Mouse (Mus musculus) heart, embryonic 12.5 days (tissue): ENCODE results near the gene Gpnmb. TPM values are rescaled to one million over a fixed set of nuclear protein-coding genes. Genes with fewer than 3 reads are reported as not detected.
A peak's percentile ranks its signal among the peaks of the same experiment; 100 is the strongest.

ENCODE experiments used
- ATAC-seq: fragments of 200-750 bp; cut with Nextera tagmentation; 2 replicates; pipeline ENCODE4 v1.8.0; 2017; ENCODE audit warnings: moderate TSS enrichment, moderate library complexity; ENCODE audit not compliant: insufficient number of reproducible peaks, low FRiP score
- H3K27ac ChIP-seq: fragments of 300-500 bp; sonication (generic); 2 replicates; pipeline ENCODE4 v1.5.1; 2016; ENCODE audit warnings: mild to moderate bottlenecking, moderate library complexity; ENCODE audit not compliant: poor library complexity, severe bottlenecking
- H3K27me3 ChIP-seq: fragments of 300-500 bp; sonication (generic); replicated peaks from 2 replicates; pipeline ENCODE4 v1.6.1; 2016; ENCODE audit warnings: mild to moderate bottlenecking, moderate library complexity
- H3K36me3 ChIP-seq: fragments of 300-500 bp; sonication (generic); 2 replicates; pipeline ENCODE4 v1.6.1; 2016; ENCODE audit warnings: mild to moderate bottlenecking, moderate library complexity
- H3K4me1 ChIP-seq: fragments of 300-500 bp; sonication (generic); replicated peaks from 2 replicates; pipeline ENCODE4 v1.6.1; 2016; ENCODE audit warnings: mild to moderate bottlenecking
- H3K4me2 ChIP-seq: fragments of 300-500 bp; sonication (generic); 2 replicates; pipeline ENCODE4 v1.6.1; 2016; ENCODE audit warnings: mild to moderate bottlenecking, moderate library complexity
- H3K4me3 ChIP-seq: fragments of 300-500 bp; sonication (generic); 2 replicates; pipeline ENCODE4 v1.5.1; 2016; ENCODE audit warnings: mild to moderate bottlenecking
- H3K9ac ChIP-seq: fragments of 300-500 bp; sonication (generic); 2 replicates; pipeline ENCODE4 v1.6.1; 2016; ENCODE audit warnings: mild to moderate bottlenecking, moderate library complexity
- H3K9me3 ChIP-seq: fragments of 300-500 bp; sonication (generic); replicated peaks from 2 replicates; pipeline ENCODE4 v1.6.1; 2016; ENCODE audit warnings: mild to moderate bottlenecking, moderate library complexity
- WGBS: fragments of 180-500 bp; shearing (Covaris S2); methylation state at CpG from one replicate; pipeline ENCODE4 v1.1.7; 2016; 5-methylcytosine and 5-hydroxymethylcytosine counted together
- polyA plus RNA-seq: library from polyadenylated mRNA; unstranded; fragments of >200 nt; fragmentation: Nextera tagmentation; extraction: Ambion mirVana; gene quantifications from 2 replicates; pipeline ENCODE4 v1.2.1, GENCODE M21; 2016

The Gpnmb gene
- polyA plus RNA-seq, 1 experiment from 2014 or later = 0.49 TPM

GRCm38 (mm10) chr6:49031230-49031629, 5.1 kb upstream of the Gpnmb start:
- H3K9me3 ChIP-seq = no peaks in the 10 kb centered on the region
- H3K4me1 ChIP-seq = no peaks in the 10 kb centered on the region
- H3K27me3 ChIP-seq = peaks cover 7% of the 10 kb centered on the region; the same call in 1 of the 2 replicates
- H3K27ac ChIP-seq = no peak overlapping the region
- no peak overlapping the region for H3K4me3 ChIP-seq
- H3K9ac ChIP-seq = no peak overlapping the region
- WGBS = 78% methylated on average over 4 of the region's 4 CpGs
- H3K4me2 ChIP-seq = no peak overlapping the region
- no peak for ATAC-seq
- no peaks in the 10 kb centered on the region for H3K36me3 ChIP-seq

GRCm38 (mm10) chr6:49032783-49033182, 3.6 kb upstream of the Gpnmb start:
- H3K36me3 ChIP-seq = no peaks in the 10 kb centered on the region
- WGBS = 75% methylated on average over 4 of the region's 4 CpGs
- no peak for ATAC-seq

DNA sequence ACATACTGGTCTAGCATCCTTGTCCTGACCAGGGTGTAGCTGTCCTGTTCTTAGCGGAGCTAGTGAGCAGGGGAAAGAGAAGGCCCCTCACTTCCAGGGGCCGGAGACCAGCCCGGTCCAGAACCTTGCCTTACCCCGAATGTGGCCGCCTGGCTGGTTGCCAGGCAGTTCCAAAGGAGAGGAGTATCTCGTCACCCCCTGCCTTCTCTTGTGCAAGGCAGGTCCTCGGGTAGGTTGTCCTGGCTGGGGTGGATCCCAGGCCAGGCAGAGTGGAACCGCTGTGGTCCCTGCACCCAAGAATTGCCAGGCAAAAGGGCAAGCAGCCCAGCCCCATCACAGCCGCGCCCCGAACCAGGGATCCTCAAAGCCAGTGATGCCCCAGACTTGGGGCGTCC, 919 bp downstream of the Gpnmb start:
- Histone ChIP-seq H3K36me3 (no peaks in the 10 kb centered on the region), H3K4me1 (peaks cover 10% of the 10 kb centered on the region), H3K9me3 (no peaks in the 10 kb centered on the region), H3K9ac (peak overlapping the region; percentile 13; the same call in 1 of the 2 replicates), H3K4me3 (no peak overlapping the region), H3K27ac (no peak overlapping the region), H3K27me3 (peaks cover 26% of the 10 kb centered on the region), H3K4me2 (peak overlapping the region; percentile 61)
- 46% methylated on average over 12 of the region's 12 CpGs for WGBS
- peak; percentile 42 for ATAC-seq

More at GRCm38 (mm10) chr6:49032783-49033182, 3.6 kb upstream of the Gpnmb start:
- Histone ChIP-seq H3K9me3 (no peaks in the 10 kb centered on the region), H3K27ac (no peak overlapping the region), H3K9ac (no peak overlapping the region), H3K27me3 (peaks cover 16% of the 10 kb centered on the region), H3K4me1 (peaks cover 10% of the 10 kb centered on the region), H3K4me3 (no peak overlapping the region), H3K4me2 (no peak overlapping the region)

DNA sequence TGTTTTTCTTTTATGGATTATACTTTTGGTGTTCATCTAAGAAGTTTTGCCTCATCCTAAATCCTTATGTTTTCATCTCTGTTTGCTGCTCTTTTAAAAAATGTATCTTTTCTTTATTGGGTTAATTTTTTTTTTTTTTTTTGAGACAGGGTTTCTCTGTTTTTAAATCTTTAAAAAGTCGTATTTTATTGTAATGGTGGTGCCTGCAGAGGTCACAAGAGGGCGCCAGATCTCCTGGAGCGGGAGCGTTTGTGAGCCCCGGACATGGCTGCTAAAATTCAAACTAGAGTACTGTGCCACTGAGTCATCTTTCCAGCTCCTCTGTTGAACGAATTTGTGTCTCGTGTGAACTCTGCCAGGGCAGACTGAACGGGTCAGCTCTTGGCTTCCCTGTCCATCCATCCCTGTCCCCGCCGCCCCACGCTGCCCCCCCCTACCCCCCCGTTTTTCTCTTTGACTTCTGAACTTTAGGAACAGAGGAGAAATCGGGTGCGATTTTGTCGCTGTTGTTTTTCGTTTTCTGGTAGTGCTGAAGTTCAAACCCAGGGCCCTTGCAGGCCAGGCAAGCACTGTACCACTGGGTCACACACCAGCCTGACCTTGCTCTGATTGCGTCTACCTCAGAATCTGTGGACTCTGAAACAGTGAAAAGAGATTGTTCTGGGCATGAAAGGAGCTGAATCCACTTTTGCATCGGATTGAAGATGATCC, 3.3 kb downstream of the Gpnmb start:
- Histone ChIP-seq H3K4me1 (peaks cover 10% of the 10 kb centered on the region), H3K36me3 (no peaks in the 10 kb centered on the region), H3K4me3 (peak overlapping the region; percentile 53), H3K9ac (peak overlapping the region; percentile 63), H3K27me3 (peaks cover 20% of the 10 kb centered on the region), H3K9me3 (no peaks in the 10 kb centered on the region), H3K4me2 (peak overlapping the region; percentile 74), H3K27ac (no peak overlapping the region)
- WGBS = 15% methylated on average over 18 of the region's 18 CpGs
- ATAC-seq = no peak

DNA sequence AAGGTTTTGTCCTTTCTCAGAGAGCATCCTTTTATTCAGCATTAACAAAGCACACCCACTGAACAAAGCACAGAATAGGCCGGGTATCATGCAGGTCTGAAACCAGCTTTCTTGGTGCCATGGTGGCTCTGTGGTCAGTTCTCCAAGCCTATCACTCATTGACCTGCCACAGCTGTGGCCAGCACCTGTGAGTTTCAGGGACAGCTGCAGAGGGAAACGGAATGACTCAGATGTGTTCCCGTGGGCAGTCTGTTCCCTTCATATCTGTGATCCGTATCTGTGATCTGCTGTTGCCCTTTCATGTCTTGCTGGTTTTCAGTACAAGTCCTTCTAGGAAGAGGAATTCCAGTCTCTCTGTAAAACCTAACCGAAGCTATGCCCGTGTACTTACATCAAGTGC, 10.2 kb downstream of the Gpnmb start:
- WGBS = 72% methylated on average over 6 of the region's 6 CpGs
- ATAC-seq = no peak
- no peaks in the 10 kb centered on the region for H3K9me3 ChIP-seq
- no peak overlapping the region for H3K4me2 ChIP-seq
- H3K4me3 ChIP-seq = no peak overlapping the region
- H3K27me3 ChIP-seq = 0 out of 2 replicates have a peak, but pooled peaks cover 4% of the 10 kb centered on the region
- no peak overlapping the region for H3K27ac ChIP-seq
- H3K9ac ChIP-seq = no peak overlapping the region
- no peaks in the 10 kb centered on the region for H3K36me3 ChIP-seq
- H3K4me1 ChIP-seq = no peaks in the 10 kb centered on the region

GRCm38 (mm10) chr6:49046976-49047375, 10.6 kb downstream of the Gpnmb start:
- H3K4me1 ChIP-seq = no peaks in the 10 kb centered on the region
- 0 out of 2 replicates have a peak, but pooled peaks cover 4% of the 10 kb centered on the region for H3K27me3 ChIP-seq
- 82% methylated on average over 8 of the region's 8 CpGs for WGBS
- H3K4me3 ChIP-seq = no peak overlapping the region
- no peaks in the 10 kb centered on the region for H3K36me3 ChIP-seq
- no peak for ATAC-seq
- H3K9me3 ChIP-seq = no peaks in the 10 kb centered on the region
- no peak overlapping the region for H3K27ac ChIP-seq
- no peak overlapping the region for H3K9ac ChIP-seq
- no peak overlapping the region for H3K4me2 ChIP-seq

GRCm38 (mm10) chr6:49047848-49048247, 11.5 kb downstream of the Gpnmb start:
- Histone ChIP-seq H3K4me3 (no peak overlapping the region), H3K9ac (no peak overlapping the region), H3K4me1 (no peaks in the 10 kb centered on the region), H3K9me3 (no peaks in the 10 kb centered on the region), H3K27ac (no peak overlapping the region), H3K4me2 (no peak overlapping the region), H3K36me3 (no peaks in the 10 kb centered on the region), H3K27me3 (0 out of 2 replicates have a peak, but pooled peaks cover 4% of the 10 kb centered on the region)
- WGBS = 63% methylated on average over 10 of the region's 10 CpGs
- no peak for ATAC-seq

DNA sequence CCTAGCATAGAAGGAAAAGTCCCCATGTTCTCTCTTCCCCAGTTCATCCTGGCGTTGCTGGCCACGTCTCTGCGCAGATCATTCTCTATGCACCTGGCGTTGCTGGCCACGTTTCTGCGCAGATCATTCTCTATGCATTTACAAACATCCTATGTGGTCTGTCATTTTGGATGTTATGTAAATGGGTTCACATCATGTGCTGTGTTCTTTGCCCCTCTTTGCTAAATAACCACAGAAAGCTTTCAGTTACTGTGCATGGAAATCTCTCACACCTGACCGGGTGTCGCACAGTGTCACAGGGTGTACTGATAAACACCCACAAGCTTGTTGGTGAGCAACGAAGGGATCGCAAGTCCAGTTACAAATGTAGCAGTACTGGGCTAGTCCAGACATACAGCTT, 12.0 kb downstream of the Gpnmb start:
- H3K9me3 ChIP-seq = no peaks in the 10 kb centered on the region
- 82% methylated on average over 10 of the region's 10 CpGs for WGBS
- no peak overlapping the region for H3K4me2 ChIP-seq
- no peaks in the 10 kb centered on the region for H3K36me3 ChIP-seq
- no peak overlapping the region for H3K27ac ChIP-seq
- no peak overlapping the region for H3K9ac ChIP-seq
- H3K4me3 ChIP-seq = no peak overlapping the region
- ATAC-seq = no peak
- no peaks in the 10 kb centered on the region for H3K4me1 ChIP-seq
- 0 out of 2 replicates have a peak, but pooled peaks cover 4% of the 10 kb centered on the region for H3K27me3 ChIP-seq

- Histone ChIP-seq H3K9ac (no peak overlapping the region), H3K4me3 (no peak overlapping the region), H3K27ac (no peak overlapping the region), H3K9me3 (peaks cover 4% of the 10 kb centered on the region), H3K36me3 (no peaks in the 10 kb centered on the region), H3K4me1 (no peaks in the 10 kb centered on the region), H3K27me3 (0 out of 2 replicates have a peak, but pooled peaks cover 4% of the 10 kb centered on the region), H3K4me2 (no peak overlapping the region)
- ATAC-seq = no peak
- whole genome bisulfite sequencing = 68% methylated on average over 11 of the region's 11 CpGs
Observed at GRCm38 (mm10) chr6:49050677-49051410, 14.5 kb downstream of the Gpnmb start.

- no peak overlapping the region for H3K4me3 ChIP-seq
- H3K4me1 ChIP-seq = no peaks in the 10 kb centered on the region
- H3K27ac ChIP-seq = no peak overlapping the region
- H3K27me3 ChIP-seq = 0 out of 2 replicates have a peak, but pooled peaks cover 4% of the 10 kb centered on the region
- H3K36me3 ChIP-seq = no peaks in the 10 kb centered on the region
- no peak overlapping the region for H3K9ac ChIP-seq
- whole genome bisulfite sequencing = 55% methylated on average over 5 of the region's 5 CpGs
- no peak for ATAC-seq
- no peak overlapping the region for H3K4me2 ChIP-seq
- H3K9me3 ChIP-seq = peaks cover 4% of the 10 kb centered on the region
Observed at GRCm38 (mm10) chr6:49052191-49052590, 15.8 kb downstream of the Gpnmb start.

GRCm38 (mm10) chr6:49055256-49055733, 18.9 kb downstream of the Gpnmb start:
- peaks cover 4% of the 10 kb centered on the region for H3K9me3 ChIP-seq
- no peaks in the 10 kb centered on the region for H3K4me1 ChIP-seq
- H3K4me3 ChIP-seq = no peak overlapping the region
- no peak overlapping the region for H3K9ac ChIP-seq
- H3K4me2 ChIP-seq = no peak overlapping the region
- ATAC-seq = no peak
- H3K27ac ChIP-seq = no peak overlapping the region
- H3K36me3 ChIP-seq = no peaks in the 10 kb centered on the region
- 45% methylated on average over 7 of the region's 7 CpGs for WGBS
- H3K27me3 ChIP-seq = no peaks in the 10 kb centered on the region
